Mouse (Mus musculus): ENCODE measurements around the gene Fgl2. TPM values are rescaled to one million over a fixed set of nuclear protein-coding genes. Genes with fewer than 3 reads are reported as not detected.
"Not testable (repeated sequence)": the region's sequence is repeated elsewhere in the genome, so short reads cannot be mapped to it uniquely, and the experiment has no call there.

Fgl2 gene
- polyA plus RNA-seq (2015; fragmentation: Nextera tagmentation; extraction: Ambion mirVana): 11.9 and 13.0 TPM in 2 replicates

DNA sequence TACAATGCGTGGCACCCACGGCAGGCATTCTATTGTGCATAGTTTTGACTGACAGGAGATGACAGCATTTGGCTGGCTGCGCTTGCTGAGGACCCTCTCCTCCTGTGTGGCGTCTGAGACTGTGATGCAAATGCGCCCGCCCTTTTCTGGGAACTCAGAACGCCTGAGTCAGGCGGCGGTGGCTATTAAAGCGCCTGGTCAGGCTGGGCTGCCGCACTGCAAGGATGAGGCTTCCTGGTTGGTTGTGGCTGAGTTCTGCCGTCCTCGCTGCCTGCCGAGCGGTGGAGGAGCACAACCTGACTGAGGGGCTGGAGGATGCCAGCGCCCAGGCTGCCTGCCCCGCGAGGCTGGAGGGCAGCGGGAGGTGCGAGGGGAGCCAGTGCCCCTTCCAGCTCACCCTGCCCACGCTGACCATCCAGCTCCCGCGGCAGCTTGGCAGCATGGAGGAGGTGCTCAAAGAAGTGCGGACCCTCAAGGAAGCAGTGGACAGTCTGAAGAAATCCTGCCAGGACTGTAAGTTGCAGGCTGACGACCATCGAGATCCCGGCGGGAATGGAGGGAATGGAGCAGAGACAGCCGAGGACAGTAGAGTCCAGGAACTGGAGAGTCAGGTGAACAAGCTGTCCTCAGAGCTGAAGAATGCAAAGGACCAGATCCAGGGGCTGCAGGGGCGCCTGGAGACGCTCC, at the start of gene Fgl2:
Gene Fgl2, plus strand, starts transcription at position 150 of the 687 bp plus-strand sequence.
- H3K9ac ChIP-seq: peak within 1 kb of the TSS; percentile 25; the same call in 1 of the 2 replicates
- ATAC-seq (ENCODE audit: insufficient read depth, low FRiP score, low read depth): peak; percentile 75
- peak within 1 kb of the TSS; percentile 50 for H3K4me3 ChIP-seq (replicated peaks)
- H3K4me2 ChIP-seq: peak within 1 kb of the TSS; percentile 92
- no peaks in the 10 kb centered on the region for H3K36me3 ChIP-seq
- no peak within 1 kb of the TSS for H3K27ac ChIP-seq
- WGBS: 5% methylated on average over 31 of the region's 31 CpGs
- peaks cover 4% of the 10 kb centered on the region; the same call in 1 of the 2 replicates for H3K4me1 ChIP-seq
- H3K27me3 ChIP-seq (replicated peaks): no peaks in the 10 kb centered on the region
- H3K9me3 ChIP-seq: no peaks in the 10 kb centered on the region

- H3K9ac ChIP-seq: no peak overlapping the region
- no peaks in the 10 kb centered on the region for H3K9me3 ChIP-seq
- peaks cover 6% of the 10 kb centered on the region for H3K4me1 ChIP-seq
- H3K4me3 ChIP-seq (replicated peaks): no peak overlapping the region
- H3K27me3 ChIP-seq (replicated peaks): no peaks in the 10 kb centered on the region
- no peak overlapping the region for H3K27ac ChIP-seq
- WGBS: 34% methylated on average over 1 of the region's 1 CpGs
- no peak for ATAC-seq (ENCODE audit: insufficient read depth, low FRiP score, low read depth)
- H3K4me2 ChIP-seq: no peak overlapping the region
- H3K36me3 ChIP-seq: no peaks in the 10 kb centered on the region
Measured at GRCm38 (mm10) chr5:21326494-21326893, 45.9 kb upstream of the Fgl2 start.

GRCm38 (mm10) chr5:21328560-21328959, 43.9 kb upstream of the Fgl2 start:
- no peak overlapping the region for H3K4me2 ChIP-seq

DNA sequence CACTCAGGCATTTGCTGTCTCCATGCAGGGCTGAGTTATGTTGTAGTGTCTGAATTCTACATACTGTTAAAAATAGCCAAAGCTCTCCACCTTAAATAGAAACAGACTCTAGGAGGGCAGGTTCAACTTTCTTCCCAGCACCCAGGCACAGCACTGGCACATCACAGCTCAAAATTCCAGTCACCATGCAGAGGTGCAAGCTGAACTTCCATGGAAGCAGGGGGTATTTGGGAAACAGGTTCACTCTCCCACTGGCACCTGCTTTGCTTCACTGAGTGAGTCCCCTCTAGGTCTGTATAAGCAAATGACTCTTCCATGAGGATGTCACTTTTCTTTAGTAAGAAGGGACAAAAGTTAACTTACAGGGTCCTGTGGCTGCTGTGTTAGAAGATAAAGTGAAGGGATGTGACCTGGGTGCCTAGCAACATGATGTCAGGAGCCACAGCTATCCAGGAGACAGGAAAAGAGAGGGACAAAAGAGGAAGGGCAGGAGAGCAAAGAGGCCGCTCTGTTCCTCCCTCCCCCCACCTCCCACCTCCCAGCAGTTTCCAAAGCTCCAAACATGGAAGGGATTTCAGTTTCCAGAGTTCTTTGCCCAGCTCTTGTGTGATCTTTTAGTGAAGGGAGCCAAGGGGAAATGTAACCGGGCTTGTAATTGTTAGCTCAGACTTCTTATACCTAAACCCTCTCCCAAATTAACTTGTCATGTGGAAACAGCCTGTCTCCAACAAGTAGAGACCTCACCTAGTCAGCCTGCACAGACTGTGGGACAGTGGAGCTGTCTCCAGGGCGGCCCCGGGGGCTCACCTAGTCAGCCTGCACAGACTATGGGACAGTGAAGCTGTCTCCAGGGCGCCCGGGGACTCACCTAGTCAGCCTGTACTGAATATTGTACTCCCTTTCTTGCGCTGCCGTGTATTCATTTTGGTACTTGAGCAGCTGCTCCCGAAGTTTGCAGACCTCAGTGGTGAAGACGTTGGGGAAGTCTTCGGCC, 42.5 kb upstream of the Fgl2 start:
- 49% methylated on average over 11 of the region's 11 CpGs for WGBS
- peak overlapping the region; percentile 73 for H3K27ac ChIP-seq

More at GRCm38 (mm10) chr5:21328560-21328959, 43.9 kb upstream of the Fgl2 start:
- H3K36me3 ChIP-seq: no peaks in the 10 kb centered on the region
- 58% methylated on average over 1 of the region's 1 CpGs for WGBS
- H3K9ac ChIP-seq: no peak overlapping the region
- H3K27ac ChIP-seq: no peak overlapping the region
- peaks cover 4% of the 10 kb centered on the region for H3K4me1 ChIP-seq
- H3K9me3 ChIP-seq: no peaks in the 10 kb centered on the region
- no peak for ATAC-seq (ENCODE audit: insufficient read depth, low FRiP score, low read depth)
- H3K4me3 ChIP-seq (replicated peaks): no peak overlapping the region
- H3K27me3 ChIP-seq (replicated peaks): no peaks in the 10 kb centered on the region

GRCm38 (mm10) chr5:21331656-21332055, 40.8 kb upstream of the Fgl2 start:
- peak; percentile 27; the same call in 1 of the 2 replicates for ATAC-seq (ENCODE audit: insufficient read depth, low FRiP score, low read depth)
- 64% methylated on average over 5 of the region's 5 CpGs for WGBS
- H3K36me3 ChIP-seq: no peaks in the 10 kb centered on the region
- H3K4me3 ChIP-seq (replicated peaks): no peak overlapping the region
- no peak overlapping the region for H3K4me2 ChIP-seq
- no peaks in the 10 kb centered on the region for H3K27me3 ChIP-seq (replicated peaks)
- H3K9me3 ChIP-seq: no peaks in the 10 kb centered on the region
- no peak overlapping the region; the same call in 1 of the 2 replicates for H3K27ac ChIP-seq
- no peak overlapping the region for H3K9ac ChIP-seq
- H3K4me1 ChIP-seq: peaks cover 4% of the 10 kb centered on the region

More for the DNA sequence above, 42.5 kb upstream of the Fgl2 start:
- Histone ChIP-seq H3K9me3 (no peaks in the 10 kb centered on the region), H3K4me2 (no peak overlapping the region), H3K36me3 (no peaks in the 10 kb centered on the region), H3K27me3 (replicated peaks) (no peaks in the 10 kb centered on the region), H3K4me1 (peaks cover 4% of the 10 kb centered on the region), H3K9ac (no peak overlapping the region), H3K4me3 (replicated peaks) (no peak overlapping the region)
- no peak for ATAC-seq (ENCODE audit: insufficient read depth, low FRiP score, low read depth)

- Histone ChIP-seq H3K27me3 (replicated peaks) (no peaks in the 10 kb centered on the region), H3K4me3 (replicated peaks) (no peak overlapping the region), H3K4me2 (no peak overlapping the region), H3K9me3 (no peaks in the 10 kb centered on the region), H3K4me1 (peaks cover 4% of the 10 kb centered on the region), H3K27ac (no peak overlapping the region), H3K9ac (no peak overlapping the region), H3K36me3 (no peaks in the 10 kb centered on the region)
- ATAC-seq (ENCODE audit: insufficient read depth, low FRiP score, low read depth): no peak
- 86% methylated on average over 1 of the region's 1 CpGs for WGBS
Measured at GRCm38 (mm10) chr5:21332119-21332518, 40.3 kb upstream of the Fgl2 start.

DNA sequence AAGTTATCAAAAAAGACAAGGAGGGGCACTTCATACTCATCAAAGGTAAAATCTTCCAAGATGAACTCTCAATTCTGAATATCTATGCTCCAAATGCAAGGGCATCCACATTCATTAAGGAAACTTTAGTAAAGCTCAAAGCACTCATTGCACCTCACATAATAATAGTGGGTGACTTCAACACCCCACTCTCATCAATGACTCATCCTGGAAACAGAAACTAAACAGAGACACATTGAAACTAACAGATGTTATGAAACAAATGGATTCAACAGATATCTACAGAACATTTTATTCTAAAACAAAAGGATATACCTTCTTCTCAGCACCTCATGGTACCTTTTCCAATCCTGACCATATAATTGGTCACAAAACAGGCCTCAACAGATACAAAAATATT, 30.2 kb upstream of the Fgl2 start:
- H3K27me3 ChIP-seq (replicated peaks); H3K9ac ChIP-seq; H3K9me3 ChIP-seq; H3K4me3 ChIP-seq (replicated peaks); ATAC-seq (ENCODE audit: insufficient read depth, low FRiP score, low read depth); H3K4me1 ChIP-seq; H3K36me3 ChIP-seq; H3K4me2 ChIP-seq; H3K27ac ChIP-seq: not testable (repeated sequence)

GRCm38 (mm10) chr5:21348366-21348765, 24.1 kb upstream of the Fgl2 start:
- 81% methylated on average over 7 of the region's 7 CpGs for WGBS
- H3K27ac ChIP-seq: no peak overlapping the region
- H3K36me3 ChIP-seq: no peaks in the 10 kb centered on the region
- no peak for ATAC-seq (ENCODE audit: insufficient read depth, low FRiP score, low read depth)
- H3K4me1 ChIP-seq: no peaks in the 10 kb centered on the region
- H3K9me3 ChIP-seq: no peaks in the 10 kb centered on the region
- H3K4me2 ChIP-seq: no peak overlapping the region
- no peaks in the 10 kb centered on the region for H3K27me3 ChIP-seq (replicated peaks)
- H3K4me3 ChIP-seq (replicated peaks): no peak overlapping the region
- no peak overlapping the region for H3K9ac ChIP-seq

GRCm38 (mm10) chr5:21351678-21352077, 20.8 kb upstream of the Fgl2 start:
- no peaks in the 10 kb centered on the region for H3K27me3 ChIP-seq (replicated peaks)
- H3K4me2 ChIP-seq: no peak overlapping the region
- H3K9me3 ChIP-seq: no peaks in the 10 kb centered on the region
- no peak overlapping the region for H3K9ac ChIP-seq
- H3K4me3 ChIP-seq (replicated peaks): no peak overlapping the region
- no peaks in the 10 kb centered on the region for H3K4me1 ChIP-seq
- no peak for ATAC-seq (ENCODE audit: insufficient read depth, low FRiP score, low read depth)
- H3K27ac ChIP-seq: no peak overlapping the region
- H3K36me3 ChIP-seq: no peaks in the 10 kb centered on the region

- 73% methylated on average over 3 of the region's 3 CpGs for WGBS
Measured at GRCm38 (mm10) chr5:21358648-21359047, 13.8 kb upstream of the Fgl2 start.

DNA sequence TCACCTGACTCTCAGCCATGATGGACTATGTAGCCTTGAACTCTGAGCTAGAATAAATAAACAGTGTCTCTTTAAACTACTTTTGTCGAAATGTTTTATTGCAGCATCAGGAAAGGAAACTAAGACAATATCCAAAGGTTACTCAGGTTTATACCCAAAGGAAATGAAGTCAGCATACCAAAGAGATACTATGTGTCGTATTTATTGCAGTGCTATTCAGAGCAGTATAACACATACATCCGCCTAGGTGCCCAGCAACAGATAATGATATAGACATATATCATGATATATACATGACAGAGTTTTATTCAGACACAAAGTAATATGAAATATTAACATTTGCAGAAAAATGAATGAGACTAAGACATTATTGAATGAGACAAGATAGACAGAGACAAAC, 9.1 kb upstream of the Fgl2 start:
- no peak for ATAC-seq (ENCODE audit: insufficient read depth, low FRiP score, low read depth)
- no peaks in the 10 kb centered on the region for H3K4me1 ChIP-seq
- no peak overlapping the region for H3K4me3 ChIP-seq (replicated peaks)
- no peaks in the 10 kb centered on the region for H3K27me3 ChIP-seq (replicated peaks)
- no peak overlapping the region for H3K4me2 ChIP-seq
- H3K27ac ChIP-seq: no peak overlapping the region
- WGBS: 61% methylated on average over 3 of the region's 3 CpGs
- no peaks in the 10 kb centered on the region for H3K36me3 ChIP-seq
- H3K9me3 ChIP-seq: no peaks in the 10 kb centered on the region
- H3K9ac ChIP-seq: no peak overlapping the region

More at GRCm38 (mm10) chr5:21358648-21359047, 13.8 kb upstream of the Fgl2 start:
- no peaks in the 10 kb centered on the region for H3K4me1 ChIP-seq
- no peak overlapping the region for H3K9ac ChIP-seq
- H3K27me3 ChIP-seq (replicated peaks): no peaks in the 10 kb centered on the region
- no peak for ATAC-seq (ENCODE audit: insufficient read depth, low FRiP score, low read depth)
- H3K27ac ChIP-seq: no peak overlapping the region
- no peak overlapping the region for H3K4me3 ChIP-seq (replicated peaks)
- H3K9me3 ChIP-seq: no peaks in the 10 kb centered on the region
- H3K36me3 ChIP-seq: no peaks in the 10 kb centered on the region
- no peak overlapping the region for H3K4me2 ChIP-seq

Measured in stomach, embryonic 15.5 days (tissue).